Mouse (Mus musculus) lung, postnatal 4 days (tissue): ENCODE results near the gene Fam104a.

Experiments used
- DNase-seq, 2 experiments: peaks; one replicate each; pipeline ENCODE4 v3.0.0; 2021

The Fam104a gene

DNA sequence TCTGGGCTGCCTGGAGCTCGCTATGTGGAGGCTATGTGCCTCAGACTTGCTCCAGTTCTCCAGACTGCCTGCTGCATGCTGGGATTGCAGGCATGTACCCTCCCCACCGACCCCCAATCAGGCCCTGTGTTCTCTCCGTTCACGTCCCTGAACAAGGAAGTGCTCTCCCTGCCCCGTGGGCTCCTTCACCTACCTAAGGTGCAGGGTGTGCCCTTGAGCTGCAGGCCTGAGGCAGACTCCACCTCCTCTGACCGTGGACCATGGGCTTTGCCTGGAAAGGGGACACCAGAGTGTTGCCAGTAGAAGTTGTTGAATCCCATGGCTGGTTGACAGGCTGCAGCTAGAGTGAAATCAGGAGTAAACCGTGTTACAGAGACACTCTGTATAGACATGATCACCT is 15.7 kb upstream of the Fam104a start:
- no peak for DNase-seq

DNA sequence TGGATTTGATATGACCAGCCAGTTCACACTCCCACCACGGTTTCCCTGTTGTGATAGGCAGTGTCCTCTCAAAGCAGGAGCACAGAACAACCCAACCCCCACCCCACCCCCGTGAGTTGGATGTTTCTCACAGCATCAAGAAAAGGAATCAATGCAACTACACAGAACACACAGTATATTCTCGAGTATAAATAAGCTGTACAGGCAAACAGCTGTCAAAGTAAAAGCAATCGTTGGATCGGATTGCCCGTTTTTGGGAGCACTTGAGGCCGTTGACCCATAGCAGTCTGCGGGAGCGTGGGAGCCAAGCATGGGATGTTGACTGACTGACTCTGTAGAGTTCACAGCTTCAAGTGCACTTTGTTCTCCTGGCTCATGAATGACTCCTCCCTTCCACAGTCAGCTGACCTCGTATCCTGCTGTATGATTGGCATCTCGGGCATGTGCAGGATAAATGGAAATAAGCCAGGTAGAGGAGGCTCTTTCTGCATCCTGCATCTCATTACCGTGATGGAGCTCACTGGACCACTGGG is 14.1 kb upstream of the Fam104a start:
- DNase-seq, result peak; percentile 34 to 70

DNA sequence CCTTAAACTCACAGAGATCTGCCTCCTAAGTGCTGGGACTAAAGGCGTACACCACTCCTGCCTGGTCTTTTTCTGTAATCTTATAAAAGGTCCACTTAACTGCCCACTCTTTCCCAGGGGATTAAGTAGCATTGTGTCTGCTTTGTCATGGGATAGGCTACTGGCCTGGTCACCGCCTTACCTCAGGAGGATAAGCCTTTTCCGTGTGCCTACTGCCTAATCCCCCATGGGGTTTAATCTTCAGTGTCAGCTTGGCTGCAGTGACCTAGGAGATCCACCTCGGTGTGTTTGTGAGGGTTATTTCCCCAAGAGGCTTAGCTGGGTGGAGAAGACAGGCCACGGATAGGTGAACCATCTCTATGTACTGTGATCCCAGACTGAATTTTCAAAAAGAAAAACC is 13.6 kb upstream of the Fam104a start:
- no peak for DNase-seq

DNA sequence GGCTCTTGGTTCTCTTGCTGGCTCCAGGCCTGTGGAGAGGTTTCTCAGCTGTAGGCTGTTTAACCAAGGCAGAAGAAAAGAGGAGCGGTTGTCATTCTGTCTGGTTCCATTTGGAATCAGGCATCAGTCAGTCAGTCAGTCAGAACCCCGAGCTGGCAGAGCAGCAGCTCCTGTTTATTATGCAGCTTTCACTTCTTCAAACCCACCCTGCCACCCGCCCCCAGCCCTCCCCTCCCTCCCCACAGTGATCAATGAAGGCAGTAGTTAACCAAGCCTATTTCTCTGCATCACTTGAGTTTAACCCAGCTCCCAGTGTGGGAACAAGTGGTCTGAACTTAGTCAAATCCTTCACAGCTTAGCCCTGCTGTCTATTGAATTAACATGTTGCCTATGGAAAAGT is 7.9 kb upstream of the Fam104a start:
- DNase-seq, result no peak

DNA sequence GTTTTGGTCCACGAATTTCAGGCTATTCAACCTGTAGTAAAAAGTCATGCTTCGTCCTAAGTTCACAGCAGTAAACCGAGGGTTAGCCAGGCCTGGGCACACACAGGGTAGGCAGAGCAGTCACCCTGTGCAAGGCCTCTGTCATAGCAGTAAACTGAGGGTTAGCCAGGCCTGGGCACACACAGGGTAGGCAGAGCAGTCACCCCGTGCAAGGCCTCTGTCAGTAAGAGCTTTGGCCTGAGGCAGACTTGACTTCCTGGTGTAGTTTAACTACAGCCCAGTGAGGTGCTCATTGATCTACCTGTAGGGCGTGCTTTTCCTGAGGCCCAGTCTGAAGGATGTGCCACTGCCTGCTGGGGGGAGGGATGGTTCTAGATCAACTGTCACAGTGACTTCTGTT is 7.4 kb upstream of the Fam104a start:
- DNase-seq, result no peak

DNA sequence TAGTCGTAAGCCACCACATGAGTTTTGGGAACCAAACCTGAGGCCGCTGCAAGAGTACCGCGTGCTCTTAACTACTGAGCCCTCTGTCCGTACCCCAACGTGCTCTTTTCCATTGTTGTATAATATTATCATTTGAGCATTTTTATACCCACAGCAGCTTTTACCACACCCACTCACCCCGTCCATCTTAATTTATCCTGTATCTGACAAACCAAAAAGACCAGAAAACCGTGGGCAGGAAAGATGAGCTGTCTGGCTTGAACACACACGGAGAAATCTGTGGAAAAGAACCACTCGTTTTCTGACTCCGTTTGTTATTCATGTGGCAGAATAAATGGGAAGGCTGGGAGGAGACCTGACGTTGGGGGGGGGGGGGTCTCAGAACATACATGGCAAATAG is 6.6 kb upstream of the Fam104a start:
- DNase-seq, result no peak

DNA sequence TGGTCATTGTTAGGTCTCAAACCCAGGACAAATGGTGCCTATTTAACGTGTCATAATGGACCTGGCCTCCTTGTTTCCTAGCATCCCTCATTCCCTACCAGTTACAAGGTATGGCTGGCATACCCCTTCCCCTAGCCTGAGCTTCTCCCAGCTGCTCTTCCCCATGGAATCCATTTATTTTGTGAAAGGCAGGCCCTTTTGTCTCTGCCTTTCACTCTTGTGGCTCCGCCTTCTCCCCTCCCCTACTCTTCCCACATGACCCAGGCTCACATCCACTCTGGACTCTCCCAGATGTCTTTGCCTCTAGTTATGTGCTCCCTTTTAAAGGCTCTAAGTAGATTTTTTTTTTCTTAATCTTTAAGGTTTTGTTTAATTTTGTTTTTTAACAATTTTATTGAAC is 3.1 kb upstream of the Fam104a start:
- no peak for DNase-seq

DNA sequence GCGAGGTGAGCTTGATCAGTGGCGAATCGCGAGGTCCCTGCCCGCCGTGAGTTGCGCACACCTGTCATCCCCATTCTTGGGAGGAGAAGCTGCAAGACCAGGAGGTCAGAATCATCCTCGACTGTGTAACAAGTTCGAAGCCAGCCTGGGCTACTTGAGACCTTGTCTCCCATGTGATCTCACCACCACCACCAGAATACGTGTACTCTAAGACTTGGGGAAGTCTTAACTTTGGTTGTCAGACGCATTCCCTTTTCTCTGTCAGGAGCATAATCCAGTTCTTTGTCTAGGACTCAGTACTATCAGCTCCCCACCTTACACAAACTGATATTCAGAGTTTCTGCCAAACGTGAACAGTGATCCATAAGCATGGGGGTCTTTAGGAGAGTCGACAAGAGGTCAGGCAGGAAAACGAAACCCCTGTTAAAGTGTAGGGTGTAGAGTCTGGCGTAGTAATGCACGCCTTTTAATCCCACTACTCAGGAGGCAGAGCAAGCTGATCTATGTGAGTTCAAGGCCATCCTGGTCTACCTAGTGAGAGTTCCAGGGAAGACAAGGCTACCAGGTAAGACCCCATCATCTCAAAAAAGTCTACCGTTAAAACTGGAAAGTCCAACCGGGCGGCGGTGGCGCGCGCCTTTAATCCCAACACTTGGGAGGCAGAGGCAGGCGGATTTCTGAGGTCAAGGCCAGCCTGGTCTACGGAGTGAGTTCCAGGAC is 912 bp upstream of the Fam104a start:
- DNase-seq, result no peak

DNA sequence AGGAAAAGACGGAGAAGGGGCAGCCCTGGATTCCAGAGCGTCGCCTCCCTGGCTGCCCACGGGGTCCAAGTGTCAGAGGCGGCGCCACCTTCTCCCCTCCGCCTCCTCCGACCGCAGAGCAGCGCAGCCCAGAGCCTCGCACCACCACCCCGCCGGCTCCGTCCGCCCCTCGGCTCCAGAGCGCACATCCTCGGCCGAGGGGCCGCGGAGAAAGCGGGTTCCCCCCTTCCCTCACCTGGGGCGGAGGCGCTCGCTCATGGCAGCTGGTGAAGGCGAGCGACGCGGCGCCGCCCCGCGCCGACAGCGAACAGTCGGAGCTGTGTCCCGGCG is 363 bp downstream of the Fam104a start:
- DNase-seq, result no peak

DNA sequence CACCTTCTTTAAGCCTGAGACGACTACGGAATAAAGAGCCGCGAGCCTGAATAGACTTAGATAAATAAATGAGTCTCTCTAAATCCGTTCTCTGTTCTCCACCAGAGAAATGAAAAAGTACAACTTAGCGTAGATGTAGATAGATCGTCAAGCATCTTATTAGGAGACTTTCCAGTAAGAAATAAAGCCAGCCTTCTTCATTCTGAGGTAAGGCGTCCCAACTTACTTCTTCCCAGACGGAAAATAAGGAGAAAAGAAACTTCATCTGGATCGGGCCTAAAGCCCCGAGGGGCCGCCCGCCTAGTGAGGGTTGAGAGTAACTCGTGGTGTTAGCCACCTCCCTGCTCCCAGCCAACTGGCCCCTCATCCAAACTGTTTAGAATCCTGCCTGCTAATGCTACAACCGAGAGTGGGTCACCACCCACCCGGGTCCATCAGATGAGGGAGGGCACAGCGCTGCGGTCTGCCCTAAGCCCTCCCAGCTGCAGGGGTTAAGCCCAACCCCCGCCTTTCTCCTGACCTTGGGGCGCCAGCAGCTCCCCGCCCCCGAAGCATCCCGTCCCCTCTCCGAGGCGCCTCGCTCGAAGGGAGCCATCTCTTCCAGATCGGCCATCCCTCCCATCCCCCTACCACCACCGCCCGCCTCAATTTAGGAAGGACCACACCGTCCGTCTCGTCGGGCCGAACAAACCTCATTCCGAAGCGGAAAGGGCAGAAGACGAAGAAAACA is 893 bp downstream of the Fam104a start:
- peak; percentile 71 to 80 for DNase-seq

DNA sequence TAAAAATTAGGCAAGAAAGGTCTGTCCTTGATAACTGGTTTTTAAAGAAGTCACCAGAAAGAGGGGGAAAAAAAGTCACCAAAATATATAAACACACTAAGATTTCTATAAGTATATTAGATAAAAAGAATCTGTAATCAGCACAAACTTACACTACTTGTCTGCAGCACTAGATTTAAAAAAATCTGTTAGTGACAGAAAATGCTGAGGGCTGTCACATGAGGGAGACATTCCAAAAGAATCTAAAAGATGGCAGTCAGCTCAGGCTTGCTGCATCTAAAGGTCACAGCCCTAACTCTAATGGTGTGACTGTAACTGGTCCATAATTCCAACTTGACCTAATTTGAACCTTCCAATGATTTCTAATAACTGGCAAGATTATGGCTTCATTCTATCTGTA is 2.0 kb downstream of the Fam104a start:
- DNase-seq, result no peak

DNA sequence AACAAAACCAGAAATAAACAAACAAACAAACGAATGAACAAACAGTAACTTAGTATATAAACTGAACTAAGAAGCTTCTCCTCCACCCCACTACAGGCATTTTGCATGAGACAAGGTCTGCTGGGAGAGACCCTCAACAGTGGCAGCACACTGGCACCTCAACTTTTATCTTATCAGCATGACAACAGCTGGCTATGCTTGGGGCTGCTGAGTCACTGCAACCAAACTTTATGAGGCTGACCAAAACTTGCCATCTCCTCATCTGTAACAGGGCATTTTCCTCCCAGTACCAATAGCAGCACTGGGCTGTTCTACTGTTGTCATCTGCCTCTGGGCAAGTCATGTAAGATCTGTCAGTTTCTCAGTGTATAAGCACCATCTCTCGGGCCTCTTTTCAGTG is 3.0 kb downstream of the Fam104a start:
- DNase-seq, result no peak

DNA sequence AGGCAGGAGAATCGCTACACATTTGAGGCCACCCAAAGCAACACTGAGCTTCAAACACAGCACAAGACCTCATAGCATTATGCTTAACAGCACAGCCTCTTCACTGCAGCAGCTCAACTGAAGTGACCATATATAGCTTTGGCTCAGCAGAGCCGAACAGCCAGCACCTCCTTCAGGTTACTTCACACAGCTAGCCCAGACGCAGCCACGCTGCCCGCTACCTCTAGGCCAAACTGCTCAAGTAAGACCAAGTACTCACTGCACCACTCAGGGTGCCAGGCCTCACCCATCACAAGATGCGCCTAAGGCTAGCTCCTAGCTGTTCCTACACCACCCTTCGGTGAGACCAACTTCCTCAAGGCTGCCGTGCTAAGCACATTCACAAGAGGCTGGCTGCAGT is 5.6 kb downstream of the Fam104a start:
- DNase-seq, result peak in 1 of 2 experiments; percentile 31

DNA sequence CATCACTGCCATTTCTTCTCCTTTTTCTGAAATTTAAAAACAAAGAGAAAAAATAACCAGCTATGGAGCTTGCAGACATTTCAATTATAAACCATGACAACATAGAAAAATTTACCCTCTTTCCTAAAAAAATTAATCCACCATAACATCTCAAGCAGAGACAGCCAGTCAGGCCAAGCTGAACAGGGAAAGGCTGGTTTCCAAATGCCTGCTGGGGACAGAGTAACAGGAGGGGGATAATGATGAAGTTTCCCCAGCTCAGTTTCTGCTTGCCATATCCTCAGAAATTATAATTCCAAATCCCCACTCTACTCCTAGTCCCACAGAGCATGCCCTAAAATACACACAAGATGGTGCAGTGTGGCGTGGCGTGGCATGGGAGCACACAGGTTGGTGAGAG is 6.6 kb downstream of the Fam104a start:
- DNase-seq, result no peak

DNA sequence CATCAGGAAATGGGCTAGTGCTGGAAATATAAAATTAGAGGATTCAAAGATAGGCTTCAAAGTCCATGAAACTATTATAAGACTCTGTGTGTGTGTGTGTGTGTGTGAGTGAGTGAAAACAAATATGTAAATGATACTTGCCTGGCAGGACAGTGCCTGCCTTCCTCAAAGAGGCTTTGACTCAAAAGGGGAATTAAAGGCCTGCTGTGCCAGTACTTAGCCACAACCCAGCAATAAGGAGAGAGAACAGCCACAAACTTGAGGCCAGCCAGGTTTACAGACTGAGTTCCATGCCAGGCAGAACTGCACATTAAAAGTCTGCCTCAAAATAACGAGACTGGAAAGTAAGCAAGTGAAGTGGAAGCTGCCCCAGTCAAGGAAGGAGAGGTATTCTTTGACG is 7.1 kb downstream of the Fam104a start:
- DNase-seq, result no peak

DNA sequence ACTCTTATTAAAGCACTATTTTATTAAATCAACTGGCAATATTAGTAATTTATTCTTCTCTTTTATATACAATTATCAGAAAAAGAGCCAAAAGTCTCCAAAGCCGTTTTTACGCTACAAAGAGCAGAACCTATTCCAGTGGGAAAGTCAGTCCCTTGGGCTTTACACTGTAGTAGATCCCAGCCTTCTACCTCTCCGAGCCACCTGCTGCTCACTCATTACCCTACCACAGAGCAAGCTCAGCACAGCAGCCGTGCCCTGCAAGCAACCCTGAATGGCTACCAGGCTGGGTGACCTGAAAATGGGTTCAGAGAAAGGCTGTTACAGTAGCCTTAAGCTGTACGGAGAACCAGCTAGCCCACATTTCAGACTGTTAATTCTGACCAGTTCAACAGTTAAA is 9.4 kb downstream of the Fam104a start:
- DNase-seq, result no peak

DNA sequence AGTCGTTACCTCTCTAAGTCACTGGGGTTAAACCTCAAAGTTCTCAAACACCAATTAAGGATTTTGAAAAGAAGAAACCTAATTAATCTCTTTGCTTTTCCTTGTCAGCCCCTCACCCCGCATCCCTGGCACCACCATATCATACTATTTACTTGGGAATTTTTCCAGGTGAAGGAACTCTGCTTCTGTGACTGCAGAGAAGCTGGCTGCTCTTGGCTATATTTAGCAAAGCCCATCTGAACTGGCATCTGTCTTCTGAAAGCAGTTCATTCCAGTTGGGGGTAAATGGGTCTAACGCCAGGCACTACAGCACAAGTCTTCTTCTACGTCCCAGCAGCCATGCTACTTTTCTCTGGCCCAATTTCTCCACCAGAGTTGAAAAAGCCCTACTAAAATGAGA is 10.3 kb downstream of the Fam104a start:
- no peak for DNase-seq

DNA sequence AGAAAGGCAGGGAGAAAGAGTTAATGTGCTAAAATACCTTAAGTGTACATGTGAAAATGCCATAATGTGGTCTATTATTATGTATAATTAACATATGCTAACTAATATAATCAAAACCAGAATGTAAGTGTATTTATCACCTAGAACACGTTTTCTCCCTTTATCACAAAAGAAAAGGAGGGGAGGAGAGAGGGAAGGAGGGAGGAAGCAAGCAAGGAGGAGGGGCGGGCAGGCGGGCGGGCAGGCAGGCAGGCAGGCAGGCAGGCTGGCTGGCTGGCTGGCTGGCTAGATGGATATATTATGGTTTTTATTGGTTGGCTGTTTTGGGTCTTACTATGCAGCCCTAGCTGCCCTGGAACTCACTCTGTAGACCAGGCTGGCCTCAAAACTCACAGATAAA is 14.2 kb downstream of the Fam104a start:
- no peak for DNase-seq

DNA sequence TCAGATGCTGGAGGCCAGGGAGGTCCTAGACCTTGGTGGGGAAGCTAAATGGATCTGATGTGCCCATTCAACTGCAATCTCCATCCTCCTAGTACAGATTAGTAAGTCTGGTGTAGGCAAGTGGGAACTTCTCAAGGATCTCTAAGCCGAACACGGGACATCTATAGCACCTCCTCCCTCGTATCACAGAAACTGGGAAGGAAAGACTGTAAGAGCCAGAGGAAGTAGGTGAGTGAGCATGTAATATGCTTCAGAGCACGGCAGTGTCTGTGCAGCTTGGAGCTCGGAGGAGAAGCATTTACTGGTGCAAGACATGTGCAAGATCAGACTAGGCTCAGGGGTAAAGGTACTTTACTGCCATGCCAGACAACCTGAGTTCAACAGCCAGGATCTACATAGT is 15.1 kb downstream of the Fam104a start:
- DNase-seq, result no peak

DNA sequence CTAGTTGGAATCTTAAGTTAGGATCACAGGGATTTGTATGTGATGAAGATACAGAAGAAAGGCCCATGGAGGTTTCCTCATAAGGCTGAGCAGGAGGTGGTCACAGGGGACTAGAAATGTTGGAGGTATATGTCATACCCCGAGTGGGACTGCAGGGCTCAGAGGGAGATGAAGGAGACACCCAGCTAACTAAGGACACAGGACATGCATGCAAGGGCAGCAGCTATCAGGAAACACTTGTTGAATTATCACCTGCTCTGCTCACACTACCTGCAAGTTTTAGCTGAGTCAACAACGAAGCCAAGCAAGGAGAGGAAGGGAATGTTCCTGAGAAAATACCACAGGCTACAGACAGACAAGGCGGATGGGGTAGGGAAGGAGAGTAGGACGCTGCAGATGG is 16.3 kb downstream of the Fam104a start:
- DNase-seq, result no peak

DNA sequence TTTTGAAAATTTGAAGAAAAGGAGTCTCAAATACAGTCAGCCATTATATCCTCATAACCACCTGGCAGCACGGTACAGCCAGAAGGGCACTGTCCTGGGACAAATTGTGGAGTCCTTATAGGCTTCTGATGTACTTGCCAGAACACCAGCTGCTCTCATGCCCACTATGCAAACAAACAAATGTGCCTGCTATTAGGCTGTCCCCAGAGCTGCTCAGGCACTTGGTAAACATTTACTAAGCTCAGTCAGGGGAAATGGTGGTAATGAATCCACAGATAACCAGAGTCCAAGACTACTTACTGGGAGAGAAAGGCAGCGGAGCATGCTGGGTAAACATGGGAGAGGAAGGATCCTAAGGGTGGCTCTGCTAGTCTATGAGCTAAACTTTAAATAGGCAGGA is 16.8 kb downstream of the Fam104a start:
- no peak for DNase-seq

DNA sequence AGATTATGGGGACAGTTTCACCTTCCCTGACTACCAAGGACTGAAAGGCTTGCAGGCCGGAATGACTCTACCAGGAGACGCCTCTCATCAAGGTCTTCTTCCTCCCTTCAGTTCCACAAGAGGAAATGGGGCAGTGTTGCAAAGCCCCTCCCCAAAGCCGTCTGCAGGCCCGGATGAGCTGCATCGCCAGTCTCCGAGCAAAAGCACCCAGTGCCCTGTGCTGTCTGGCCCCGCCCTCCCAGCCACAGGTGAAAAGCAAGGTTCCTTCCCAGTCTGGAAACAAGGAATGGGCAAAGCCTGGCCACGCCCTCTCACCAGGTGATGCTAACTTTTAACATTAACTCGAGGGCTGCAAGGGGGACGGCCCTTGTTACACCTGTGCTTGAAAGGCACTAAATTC is 17.3 kb downstream of the Fam104a start:
- peak; percentile 35 to 62 for DNase-seq

DNA sequence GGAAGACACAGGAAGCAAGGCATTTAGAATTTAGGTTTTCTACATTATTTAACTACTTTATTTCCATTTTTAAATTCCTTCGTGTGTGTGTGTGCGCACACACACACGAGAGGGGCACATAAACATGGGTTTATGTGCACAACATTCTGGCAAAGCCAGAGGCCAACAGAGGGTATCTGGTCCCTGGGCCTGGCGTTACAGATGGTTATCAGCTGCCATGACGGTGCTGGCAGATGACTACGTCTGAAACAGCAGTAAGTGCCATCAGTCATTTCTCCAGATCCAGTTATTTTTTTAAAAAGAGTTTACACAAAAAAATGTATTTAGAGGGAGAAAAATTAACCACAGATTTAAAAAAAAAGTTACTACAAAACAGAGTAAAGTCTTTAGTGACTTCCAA is 17.8 kb downstream of the Fam104a start:
- DNase-seq, result no peak

DNA sequence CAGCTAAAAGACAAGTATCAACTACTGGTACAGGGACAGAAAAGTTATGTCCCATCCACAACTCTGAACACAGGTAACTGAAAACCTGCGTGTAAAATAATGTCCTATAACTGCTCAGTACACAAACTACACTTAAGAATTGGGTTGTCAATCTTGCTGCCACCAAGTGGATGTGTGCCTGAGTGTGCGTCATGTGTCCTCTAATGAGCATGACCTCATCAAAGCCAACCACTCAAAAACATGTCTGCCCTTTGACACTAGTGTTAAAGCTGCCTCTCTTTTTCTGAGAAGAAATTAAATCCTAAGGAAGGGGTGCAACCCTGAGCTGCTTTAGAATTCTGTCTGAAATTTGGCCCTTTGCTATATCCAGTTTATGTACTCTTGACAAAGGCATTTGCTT is 19.7 kb downstream of the Fam104a start:
- DNase-seq, result no peak

DNA sequence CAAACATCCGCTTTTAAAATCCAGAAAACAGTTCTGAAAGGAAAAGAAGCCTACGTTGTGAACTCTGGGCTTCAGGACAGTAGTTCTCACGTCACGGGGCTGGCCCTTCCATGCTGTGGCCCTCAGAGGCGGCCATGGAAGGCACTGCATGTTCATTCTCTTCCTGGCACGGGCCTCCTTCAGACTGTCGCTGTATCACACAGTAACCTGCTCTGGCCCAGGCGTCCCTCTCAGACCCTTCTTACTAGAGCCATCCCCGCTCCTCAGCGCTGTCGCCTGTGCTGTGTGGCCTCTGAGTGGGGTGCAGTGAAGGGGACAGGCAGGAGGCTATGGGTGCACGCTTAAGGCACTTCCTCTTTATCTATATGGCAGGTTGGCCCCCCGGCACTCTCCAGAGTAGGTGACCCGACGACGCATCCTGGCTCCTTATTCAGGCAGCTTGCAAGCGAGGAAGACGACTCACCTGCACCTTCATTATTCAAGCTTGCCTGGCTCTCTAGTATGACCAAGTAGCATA is 22.1 kb downstream of the Fam104a start:
- no peak for DNase-seq
